Mouse (Mus musculus): Measurements from ENCODE around the gene Ppil4.

DNA sequence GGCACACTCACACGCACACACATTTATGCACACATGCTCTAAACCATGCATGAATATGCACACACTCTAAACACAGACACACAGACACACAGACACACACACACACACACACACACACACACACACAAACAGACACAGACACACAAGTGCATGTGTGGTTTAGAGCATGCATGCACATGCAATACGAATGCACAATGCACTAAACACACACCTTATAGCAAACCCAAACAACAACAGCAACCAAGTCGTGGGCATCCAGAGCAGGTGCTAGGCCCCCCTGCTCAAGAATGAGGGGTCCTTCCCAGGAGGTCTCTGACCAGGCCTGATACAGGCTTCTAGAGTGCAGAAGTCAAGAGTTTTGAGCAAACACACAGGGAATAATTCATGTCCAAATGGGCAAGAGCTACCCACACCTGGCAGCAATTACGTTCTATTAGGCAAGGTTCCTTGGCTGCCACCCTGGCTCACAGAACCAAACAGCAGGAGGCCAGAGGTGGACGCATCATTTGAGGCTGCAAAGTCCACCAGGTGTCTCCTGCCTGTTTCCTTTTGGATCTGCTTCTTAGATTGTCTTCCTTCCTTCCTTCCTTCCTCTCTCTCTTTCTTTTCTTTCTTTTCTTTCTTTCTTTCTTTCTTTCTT is 78.8 kb downstream of the Ppil4 start:
- TF ChIP-seq CTCF (IDR thresholded peaks at IDR 0.05; ENCODE audit: insufficient read depth, low read depth, low read length) (no peak), POLR2A (IDR thresholded peaks at IDR 0.05; ENCODE audit: insufficient read depth, low read depth, low read length) (no peak)

All from olfactory bulb, adult 2 months (tissue).